Mouse (Mus musculus): ENCODE results near the gene Myadml2. TPM values are rescaled to one million over a fixed set of nuclear protein-coding genes. Genes with fewer than 3 reads are reported as not detected.
A peak's percentile ranks its signal among the peaks of the same experiment; 100 is the strongest.

Gene Myadml2
- not detected in 2 replicates for polyA plus RNA-seq (2011; ENCODE audit: insufficient read depth, insufficient read length, low read depth, missing spikeins)

DNA sequence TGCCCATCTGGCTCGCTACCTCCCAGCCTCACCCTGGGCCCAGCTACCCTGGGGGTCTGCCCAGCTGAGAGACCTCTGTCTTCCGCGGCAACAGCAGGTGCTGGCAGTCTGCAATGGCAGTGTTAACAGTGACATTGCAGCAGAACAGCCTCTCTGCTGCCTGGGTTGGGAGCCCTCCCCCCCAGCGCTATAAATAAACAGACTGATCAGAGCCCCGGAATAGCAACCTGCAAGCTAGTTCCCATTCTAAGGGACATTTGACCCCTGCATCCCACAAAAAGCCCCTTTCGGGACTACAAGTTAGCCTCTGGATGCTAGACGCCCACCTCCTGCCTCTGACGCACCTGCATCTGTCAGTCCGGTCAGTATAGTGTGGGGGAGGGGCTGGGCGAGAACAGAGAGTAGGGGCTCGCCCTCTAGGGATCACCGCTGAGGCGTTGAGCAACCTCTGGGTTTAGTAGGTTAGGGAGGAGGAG lies at the start of gene Myadml2:
TSS of gene Myadml2 (minus strand) at position 158 of the 476 bp plus-strand sequence.
- no peak within 1 kb of the TSS for H3K27ac ChIP-seq (ENCODE audit: insufficient read depth, low read length)
- no peaks in the 10 kb centered on the region for H3K36me3 ChIP-seq (ENCODE audit: control insufficient read depth, insufficient read depth, low read length, poor library complexity, severe bottlenecking)
- H3K4me1 ChIP-seq (ENCODE audit: control insufficient read depth, insufficient read depth, low read length), result no peaks in the 10 kb centered on the region
- peak within 1 kb of the TSS; percentile 53 for H3K4me3 ChIP-seq (ENCODE audit: low read depth, low read length)
- H3K9me3 ChIP-seq (replicated peaks; ENCODE audit: control insufficient read depth, insufficient read depth, low read length, poor library complexity, severe bottlenecking), result no peaks in the 10 kb centered on the region
- H3K27me3 ChIP-seq (ENCODE audit: control insufficient read depth, insufficient read depth, low read length, poor library complexity, severe bottlenecking), result no peaks in the 10 kb centered on the region
- no peak for TF ChIP-seq POLR2A (IDR thresholded peaks at IDR 0.05; ENCODE audit: insufficient read depth, low read length)
- TF ChIP-seq EP300 (IDR thresholded peaks at IDR 0.05; ENCODE audit: insufficient read depth, low read depth, low read length), result peak; percentile 68; the same call in 1 of the 2 replicates
- no peak within 1 kb of the TSS for H3K9ac ChIP-seq (ENCODE audit: low read depth, poor library complexity, severe bottlenecking)

- no peak overlapping the region for H3K4me3 ChIP-seq (ENCODE audit: low read depth, low read length)
- H3K4me1 ChIP-seq (ENCODE audit: control insufficient read depth, insufficient read depth, low read length), result no peaks in the 10 kb centered on the region
- no peak overlapping the region for H3K9ac ChIP-seq (ENCODE audit: low read depth, poor library complexity, severe bottlenecking)
- H3K36me3 ChIP-seq (ENCODE audit: control insufficient read depth, insufficient read depth, low read length, poor library complexity, severe bottlenecking), result 0 out of 2 replicates have a peak, but pooled peaks cover 2% of the 10 kb centered on the region
- TF ChIP-seq EP300 (IDR thresholded peaks at IDR 0.05; ENCODE audit: insufficient read depth, low read depth, low read length) (no peak), POLR2A (IDR thresholded peaks at IDR 0.05; ENCODE audit: insufficient read depth, low read length) (no peak)
- H3K27ac ChIP-seq (ENCODE audit: insufficient read depth, low read length), result no peak overlapping the region
- no peaks in the 10 kb centered on the region for H3K27me3 ChIP-seq (ENCODE audit: control insufficient read depth, insufficient read depth, low read length, poor library complexity, severe bottlenecking)
- H3K9me3 ChIP-seq (replicated peaks; ENCODE audit: control insufficient read depth, insufficient read depth, low read length, poor library complexity, severe bottlenecking), result no peaks in the 10 kb centered on the region; the same call in 1 of the 2 replicates
Observed at GRCm38 (mm10) chr11:120697741-120698140, 49.8 kb upstream of the Myadml2 start.

- Histone ChIP-seq H3K4me1 (ENCODE audit: control insufficient read depth, insufficient read depth, low read length) (no peaks in the 10 kb centered on the region), H3K9me3 (replicated peaks; ENCODE audit: control insufficient read depth, insufficient read depth, low read length, poor library complexity, severe bottlenecking) (no peaks in the 10 kb centered on the region; the same call in 1 of the 2 replicates), H3K4me3 (ENCODE audit: low read depth, low read length) (no peak overlapping the region), H3K36me3 (ENCODE audit: control insufficient read depth, insufficient read depth, low read length, poor library complexity, severe bottlenecking) (0 out of 2 replicates have a peak, but pooled peaks cover 2% of the 10 kb centered on the region), H3K9ac (ENCODE audit: low read depth, poor library complexity, severe bottlenecking) (no peak overlapping the region), H3K27me3 (ENCODE audit: control insufficient read depth, insufficient read depth, low read length, poor library complexity, severe bottlenecking) (no peaks in the 10 kb centered on the region), H3K27ac (ENCODE audit: insufficient read depth, low read length) (no peak overlapping the region)
- TF ChIP-seq CTCF (IDR thresholded peaks at IDR 0.05; ENCODE audit: low read depth, low read length), result peak; percentile 40
- no peak for TF ChIP-seq EP300 (IDR thresholded peaks at IDR 0.05; ENCODE audit: insufficient read depth, low read depth, low read length)
Observed at GRCm38 (mm10) chr11:120696568-120696967, 48.6 kb upstream of the Myadml2 start.

DNA sequence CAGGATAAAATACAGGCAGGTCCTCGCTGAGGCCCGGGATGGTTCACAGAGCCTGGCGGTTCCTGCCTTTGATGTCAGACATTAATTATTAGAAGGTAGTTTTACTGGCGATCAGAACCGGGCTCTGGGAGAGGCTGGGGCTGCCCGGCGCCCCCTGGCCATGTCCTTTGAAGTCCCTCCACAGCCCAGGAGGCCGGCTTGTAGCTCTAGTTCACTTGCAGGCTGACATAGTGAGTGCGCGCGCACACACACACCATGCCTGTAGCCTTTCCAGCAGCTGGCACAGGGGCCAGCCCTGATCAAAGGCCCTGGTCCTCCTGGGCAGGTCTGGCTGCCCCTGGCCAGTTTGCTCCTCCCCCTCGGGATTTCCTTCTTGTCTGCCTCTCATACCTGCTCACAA lies 47.7 kb upstream of the Myadml2 start:
- H3K36me3 ChIP-seq (ENCODE audit: control insufficient read depth, insufficient read depth, low read length, poor library complexity, severe bottlenecking), result peaks cover 3% of the 10 kb centered on the region; the same call in 1 of the 2 replicates
- no peak overlapping the region for H3K9ac ChIP-seq (ENCODE audit: low read depth, poor library complexity, severe bottlenecking)
- TF ChIP-seq EP300 (IDR thresholded peaks at IDR 0.05; ENCODE audit: insufficient read depth, low read depth, low read length) (no peak), CTCF (IDR thresholded peaks at IDR 0.05; ENCODE audit: low read depth, low read length) (no peak), POLR2A (IDR thresholded peaks at IDR 0.05; ENCODE audit: insufficient read depth, low read length) (no peak)
- no peaks in the 10 kb centered on the region for H3K27me3 ChIP-seq (ENCODE audit: control insufficient read depth, insufficient read depth, low read length, poor library complexity, severe bottlenecking)
- H3K27ac ChIP-seq (ENCODE audit: insufficient read depth, low read length), result no peak overlapping the region
- no peaks in the 10 kb centered on the region for H3K4me1 ChIP-seq (ENCODE audit: control insufficient read depth, insufficient read depth, low read length)
- no peaks in the 10 kb centered on the region; the same call in 1 of the 2 replicates for H3K9me3 ChIP-seq (replicated peaks; ENCODE audit: control insufficient read depth, insufficient read depth, low read length, poor library complexity, severe bottlenecking)
- H3K4me3 ChIP-seq (ENCODE audit: low read depth, low read length), result no peak overlapping the region

- TF ChIP-seq POLR2A (IDR thresholded peaks at IDR 0.05; ENCODE audit: insufficient read depth, low read length) (no peak), CTCF (IDR thresholded peaks at IDR 0.05; ENCODE audit: low read depth, low read length) (no peak), EP300 (IDR thresholded peaks at IDR 0.05; ENCODE audit: insufficient read depth, low read depth, low read length) (no peak)
- no peaks in the 10 kb centered on the region for H3K4me1 ChIP-seq (ENCODE audit: control insufficient read depth, insufficient read depth, low read length)
- H3K36me3 ChIP-seq (ENCODE audit: control insufficient read depth, insufficient read depth, low read length, poor library complexity, severe bottlenecking), result peaks cover 5% of the 10 kb centered on the region; the same call in 1 of the 2 replicates
- no peak overlapping the region for H3K27ac ChIP-seq (ENCODE audit: insufficient read depth, low read length)
- no peak overlapping the region for H3K4me3 ChIP-seq (ENCODE audit: low read depth, low read length)
- no peaks in the 10 kb centered on the region; the same call in 1 of the 2 replicates for H3K9me3 ChIP-seq (replicated peaks; ENCODE audit: control insufficient read depth, insufficient read depth, low read length, poor library complexity, severe bottlenecking)
- no peak overlapping the region for H3K9ac ChIP-seq (ENCODE audit: low read depth, poor library complexity, severe bottlenecking)
- H3K27me3 ChIP-seq (ENCODE audit: control insufficient read depth, insufficient read depth, low read length, poor library complexity, severe bottlenecking), result no peaks in the 10 kb centered on the region
Observed at GRCm38 (mm10) chr11:120695184-120695583, 47.2 kb upstream of the Myadml2 start.

- H3K4me3 ChIP-seq (ENCODE audit: low read depth, low read length), result no peak overlapping the region
- no peaks in the 10 kb centered on the region for H3K27me3 ChIP-seq (ENCODE audit: control insufficient read depth, insufficient read depth, low read length, poor library complexity, severe bottlenecking)
- no peak overlapping the region for H3K27ac ChIP-seq (ENCODE audit: insufficient read depth, low read length)
Observed at GRCm38 (mm10) chr11:120693461-120693860, 45.5 kb upstream of the Myadml2 start.

More at GRCm38 (mm10) chr11:120693461-120693860, 45.5 kb upstream of the Myadml2 start:
- Histone ChIP-seq H3K4me1 (ENCODE audit: control insufficient read depth, insufficient read depth, low read length) (no peaks in the 10 kb centered on the region), H3K9me3 (replicated peaks; ENCODE audit: control insufficient read depth, insufficient read depth, low read length, poor library complexity, severe bottlenecking) (no peaks in the 10 kb centered on the region; the same call in 1 of the 2 replicates), H3K9ac (ENCODE audit: low read depth, poor library complexity, severe bottlenecking) (no peak overlapping the region), H3K36me3 (ENCODE audit: control insufficient read depth, insufficient read depth, low read length, poor library complexity, severe bottlenecking) (peaks cover 12% of the 10 kb centered on the region)
- TF ChIP-seq CTCF (IDR thresholded peaks at IDR 0.05; ENCODE audit: low read depth, low read length) (no peak), EP300 (IDR thresholded peaks at IDR 0.05; ENCODE audit: insufficient read depth, low read depth, low read length) (no peak), POLR2A (IDR thresholded peaks at IDR 0.05; ENCODE audit: insufficient read depth, low read length) (no peak)
